Mouse (Mus musculus): Measurements from ENCODE around the gene Tnfrsf9.
A peak's percentile ranks its signal among the peaks of the same experiment; 100 is the strongest.
"Not testable (repeated sequence)": the region's sequence is repeated elsewhere in the genome, so short reads cannot be mapped to it uniquely, and the experiment has no call there.

Tnfrsf9 gene

GRCm38 (mm10) chr4:150894718-150895501 lies 19.5 kb upstream of the Tnfrsf9 start:
- DNase-seq (ENCODE audit: extremely low spot score, low read depth, low spot score) = no peak

- DNase-seq (ENCODE audit: extremely low spot score, low read depth, low spot score) = no peak
Measured at GRCm38 (mm10) chr4:150896896-150897624, 17.3 kb upstream of the Tnfrsf9 start.

GRCm38 (mm10) chr4:150898716-150899365 lies 15.5 kb upstream of the Tnfrsf9 start:
- no peak for DNase-seq (ENCODE audit: extremely low spot score, low read depth, low spot score)

- no peak for DNase-seq (ENCODE audit: extremely low spot score, low read depth, low spot score)
Measured at GRCm38 (mm10) chr4:150900486-150900885, 13.9 kb upstream of the Tnfrsf9 start.

- no peak for DNase-seq (ENCODE audit: extremely low spot score, low read depth, low spot score)
Measured at GRCm38 (mm10) chr4:150901651-150902050, 12.7 kb upstream of the Tnfrsf9 start.

- DNase-seq (ENCODE audit: extremely low spot score, low read depth, low spot score) = no peak
Measured at GRCm38 (mm10) chr4:150902062-150902461, 12.3 kb upstream of the Tnfrsf9 start.

- no peak for DNase-seq (ENCODE audit: extremely low spot score, low read depth, low spot score)
Measured at GRCm38 (mm10) chr4:150903091-150903742, 11.1 kb upstream of the Tnfrsf9 start.

GRCm38 (mm10) chr4:150907099-150907498 lies 7.3 kb upstream of the Tnfrsf9 start:
- no peak for DNase-seq (ENCODE audit: extremely low spot score, low read depth, low spot score)

GRCm38 (mm10) chr4:150908512-150908911 lies 5.8 kb upstream of the Tnfrsf9 start:
- not testable (repeated sequence) for DNase-seq (ENCODE audit: extremely low spot score, low read depth, low spot score)

GRCm38 (mm10) chr4:150909451-150910156 lies 4.8 kb upstream of the Tnfrsf9 start:
- DNase-seq (ENCODE audit: extremely low spot score, low read depth, low spot score) = peak; percentile 93

- DNase-seq (ENCODE audit: extremely low spot score, low read depth, low spot score) = no peak
Measured at GRCm38 (mm10) chr4:150910164-150910951, 4.0 kb upstream of the Tnfrsf9 start.

- no peak for DNase-seq (ENCODE audit: extremely low spot score, low read depth, low spot score)
Measured at GRCm38 (mm10) chr4:150913743-150914142, 619 bp upstream of the Tnfrsf9 start.

GRCm38 (mm10) chr4:150915181-150915906 lies 982 bp downstream of the Tnfrsf9 start:
- no peak for DNase-seq (ENCODE audit: extremely low spot score, low read depth, low spot score)

GRCm38 (mm10) chr4:150917336-150918027 lies 3.1 kb downstream of the Tnfrsf9 start:
- no peak for DNase-seq (ENCODE audit: extremely low spot score, low read depth, low spot score)

- no peak for DNase-seq (ENCODE audit: extremely low spot score, low read depth, low spot score)
Measured at GRCm38 (mm10) chr4:150921206-150921605, 6.8 kb downstream of the Tnfrsf9 start.

GRCm38 (mm10) chr4:150924308-150924707 lies 9.9 kb downstream of the Tnfrsf9 start:
- no peak for DNase-seq (ENCODE audit: extremely low spot score, low read depth, low spot score)

- DNase-seq (ENCODE audit: extremely low spot score, low read depth, low spot score) = no peak
Measured at GRCm38 (mm10) chr4:150924936-150925335, 10.6 kb downstream of the Tnfrsf9 start.

GRCm38 (mm10) chr4:150925923-150926322 lies 11.6 kb downstream of the Tnfrsf9 start:
- DNase-seq (ENCODE audit: extremely low spot score, low read depth, low spot score) = no peak
